Mouse (Mus musculus): ENCODE measurements around the gene Myo1g. TPM values are rescaled to one million over a fixed set of nuclear protein-coding genes. Genes with fewer than 3 reads are reported as not detected.
A peak's percentile ranks its signal among the peaks of the same experiment; 100 is the strongest.

Gene Myo1g
- polyA plus RNA-seq, 1 experiment from 2014 or later, result 0.64 TPM

DNA sequence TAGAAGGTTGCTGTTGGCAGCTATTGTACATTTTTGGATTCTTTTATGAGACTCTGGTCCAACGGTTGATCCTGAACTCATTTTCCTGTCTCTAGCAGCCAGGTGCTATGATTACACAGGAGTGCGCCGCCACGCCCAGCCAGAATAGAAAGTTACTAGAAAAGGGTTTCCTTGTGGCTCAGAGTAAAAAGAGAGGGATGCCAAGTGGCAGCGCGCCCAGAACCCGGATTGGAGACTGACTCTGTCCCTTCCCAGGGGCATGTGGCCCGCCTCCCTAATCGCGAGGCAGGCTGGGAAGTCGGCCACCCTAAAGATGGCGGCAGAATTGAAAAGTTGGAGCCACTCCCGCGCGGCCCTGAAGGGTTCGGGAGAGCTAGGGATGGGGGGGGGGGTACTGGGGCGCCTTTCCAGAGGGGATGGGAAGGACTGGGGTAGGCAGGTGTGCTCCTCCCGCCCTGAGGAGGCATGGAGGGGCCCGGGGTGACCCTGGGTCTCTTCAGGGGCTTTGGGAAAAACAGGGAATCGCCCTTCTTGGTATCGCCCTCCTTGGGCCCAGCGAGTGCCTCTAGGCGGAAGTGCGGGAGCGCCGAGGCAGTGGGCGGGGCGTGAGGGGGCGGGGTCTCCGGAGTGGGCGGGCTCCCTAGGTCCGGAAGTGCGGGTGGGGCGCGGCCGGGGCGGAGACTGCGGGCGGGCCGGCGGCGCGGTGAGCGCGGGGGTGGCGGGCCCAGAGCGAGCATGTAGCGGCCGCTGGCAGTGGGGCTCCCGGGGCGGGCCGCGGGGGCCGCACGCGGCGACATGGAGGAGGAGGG is 25.6 kb upstream of the Myo1g start, which contains the start of gene Ccm2:
Gene Ccm2 (plus strand): TSS at position 683 of the 809 bp plus-strand sequence.
- DNase-seq (ENCODE audit: low spot score) (peak; percentile 97), ATAC-seq (ENCODE audit: insufficient number of reproducible peaks, low FRiP score, low TSS enrichment, low read depth) (peak; percentile 95)
- Histone ChIP-seq H3K9me3 (ENCODE audit: control insufficient read depth, low read length) (no peaks in the 10 kb centered on the region), H3K27ac (replicated peaks; ENCODE audit: low read depth, low read length) (peak within 1 kb of the TSS; percentile 91), H3K36me3 (ENCODE audit: control insufficient read depth, insufficient read depth, low read length) (peaks cover 5% of the 10 kb centered on the region; the same call in 1 of the 2 replicates), H3K4me3 (ENCODE audit: low read depth, low read length) (peak within 1 kb of the TSS; percentile 82), H3K9ac (ENCODE audit: low read length) (peak within 1 kb of the TSS; percentile 90), H3K4me1 (ENCODE audit: control insufficient read depth, insufficient read depth, low read length) (0 out of 2 replicates have a peak, but pooled peaks cover 2% of the 10 kb centered on the region), H3K27me3 (ENCODE audit: control insufficient read depth, insufficient read depth, low read length) (no peaks in the 10 kb centered on the region), H3K4me2 (ENCODE audit: low read depth, severe bottlenecking) (peak within 1 kb of the TSS; percentile 63)
- WGBS, result 1% methylated on average over 43 of the region's 57 CpGs

DNA sequence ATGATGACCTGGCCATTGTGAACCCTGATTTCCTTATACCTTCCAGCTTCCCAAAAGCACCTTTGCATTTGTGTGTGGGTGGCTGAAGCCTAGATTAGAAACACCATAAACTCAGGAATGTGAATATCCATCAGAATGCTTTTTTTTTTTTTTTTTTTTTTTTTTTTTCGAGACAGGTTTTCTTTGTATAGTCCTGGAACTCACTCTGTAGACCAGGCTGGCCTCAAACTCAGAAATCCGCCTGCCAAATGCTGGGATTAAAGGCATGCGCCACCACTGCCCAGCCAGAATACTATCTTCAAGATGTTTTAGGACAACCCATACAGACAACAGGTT is 25.1 kb upstream of the Myo1g start:
- H3K4me1 ChIP-seq (ENCODE audit: control insufficient read depth, insufficient read depth, low read length), result 0 out of 2 replicates have a peak, but pooled peaks cover 2% of the 10 kb centered on the region
- DNase-seq (ENCODE audit: low spot score) (no peak), ATAC-seq (ENCODE audit: insufficient number of reproducible peaks, low FRiP score, low TSS enrichment, low read depth) (no peak; the same call in 1 of the 2 replicates)
- H3K36me3 ChIP-seq (ENCODE audit: control insufficient read depth, insufficient read depth, low read length), result peaks cover 2% of the 10 kb centered on the region; the same call in 1 of the 2 replicates
- H3K9ac ChIP-seq (ENCODE audit: low read length), result peak overlapping the region; percentile 90
- H3K9me3 ChIP-seq (ENCODE audit: control insufficient read depth, low read length), result no peaks in the 10 kb centered on the region
- peak overlapping the region; percentile 91 for H3K27ac ChIP-seq (replicated peaks; ENCODE audit: low read depth, low read length)
- H3K4me2 ChIP-seq (ENCODE audit: low read depth, severe bottlenecking), result peak overlapping the region; percentile 63
- no peaks in the 10 kb centered on the region for H3K27me3 ChIP-seq (ENCODE audit: control insufficient read depth, insufficient read depth, low read length)
- peak overlapping the region; percentile 82 for H3K4me3 ChIP-seq (ENCODE audit: low read depth, low read length)
- 41% methylated on average over 3 of the region's 3 CpGs for WGBS

GRCm38 (mm10) chr11:6545186-6545856 is 24.6 kb upstream of the Myo1g start:
- Histone ChIP-seq H3K4me1 (ENCODE audit: control insufficient read depth, insufficient read depth, low read length) (0 out of 2 replicates have a peak, but pooled peaks cover 2% of the 10 kb centered on the region), H3K9ac (ENCODE audit: low read length) (no peak overlapping the region; the same call in 1 of the 2 replicates), H3K4me3 (ENCODE audit: low read depth, low read length) (no peak overlapping the region), H3K9me3 (ENCODE audit: control insufficient read depth, low read length) (no peaks in the 10 kb centered on the region), H3K36me3 (ENCODE audit: control insufficient read depth, insufficient read depth, low read length) (no peaks in the 10 kb centered on the region; the same call in 1 of the 2 replicates), H3K4me2 (ENCODE audit: low read depth, severe bottlenecking) (no peak overlapping the region), H3K27ac (replicated peaks; ENCODE audit: low read depth, low read length) (no peak overlapping the region), H3K27me3 (ENCODE audit: control insufficient read depth, insufficient read depth, low read length) (no peaks in the 10 kb centered on the region)
- 96% methylated on average over 4 of the region's 4 CpGs for WGBS
- ATAC-seq (ENCODE audit: insufficient number of reproducible peaks, low FRiP score, low TSS enrichment, low read depth) (no peak), DNase-seq (ENCODE audit: low spot score) (no peak)

DNA sequence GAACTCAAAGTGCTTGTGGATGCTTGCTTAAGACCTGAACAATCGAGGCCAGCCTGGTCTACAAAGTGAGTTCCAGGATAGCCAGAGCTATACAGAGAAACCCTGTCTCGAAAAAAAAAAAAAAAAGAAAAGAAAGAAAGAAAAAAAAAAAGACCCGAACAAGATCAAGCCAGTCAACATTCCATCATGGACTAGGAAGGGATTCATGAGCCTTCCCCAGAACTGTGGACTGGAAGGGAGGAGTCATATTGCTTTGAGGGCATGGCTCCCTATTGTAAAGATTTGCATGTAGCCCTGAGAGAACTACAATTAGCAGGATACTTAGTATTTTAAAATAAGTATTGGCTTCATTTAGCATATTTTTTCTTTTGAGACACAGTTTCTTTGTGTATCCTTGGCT is 23.9 kb upstream of the Myo1g start:
- Histone ChIP-seq H3K4me2 (ENCODE audit: low read depth, severe bottlenecking) (no peak overlapping the region), H3K36me3 (ENCODE audit: control insufficient read depth, insufficient read depth, low read length) (no peaks in the 10 kb centered on the region; the same call in 1 of the 2 replicates), H3K27me3 (ENCODE audit: control insufficient read depth, insufficient read depth, low read length) (no peaks in the 10 kb centered on the region), H3K27ac (replicated peaks; ENCODE audit: low read depth, low read length) (no peak overlapping the region), H3K9me3 (ENCODE audit: control insufficient read depth, low read length) (no peaks in the 10 kb centered on the region), H3K4me1 (ENCODE audit: control insufficient read depth, insufficient read depth, low read length) (0 out of 2 replicates have a peak, but pooled peaks cover 2% of the 10 kb centered on the region), H3K9ac (ENCODE audit: low read length) (no peak overlapping the region), H3K4me3 (ENCODE audit: low read depth, low read length) (no peak overlapping the region)
- ATAC-seq (ENCODE audit: insufficient number of reproducible peaks, low FRiP score, low TSS enrichment, low read depth), result no peak
- 86% methylated on average over 3 of the region's 3 CpGs for WGBS
- no peak for DNase-seq (ENCODE audit: low spot score)

- no peak overlapping the region for H3K9ac ChIP-seq (ENCODE audit: low read length)
- H3K4me2 ChIP-seq (ENCODE audit: low read depth, severe bottlenecking), result no peak overlapping the region
- H3K4me3 ChIP-seq (ENCODE audit: low read depth, low read length), result no peak overlapping the region
- peaks cover 4% of the 10 kb centered on the region; the same call in 1 of the 2 replicates for H3K36me3 ChIP-seq (ENCODE audit: control insufficient read depth, insufficient read depth, low read length)
- H3K9me3 ChIP-seq (ENCODE audit: control insufficient read depth, low read length), result no peaks in the 10 kb centered on the region
- ATAC-seq (ENCODE audit: insufficient number of reproducible peaks, low FRiP score, low TSS enrichment, low read depth) (no peak), DNase-seq (ENCODE audit: low spot score) (no peak)
- H3K27me3 ChIP-seq (ENCODE audit: control insufficient read depth, insufficient read depth, low read length), result no peaks in the 10 kb centered on the region
- no peak overlapping the region for H3K27ac ChIP-seq (replicated peaks; ENCODE audit: low read depth, low read length)
- no peaks in the 10 kb centered on the region for H3K4me1 ChIP-seq (ENCODE audit: control insufficient read depth, insufficient read depth, low read length)
- 88% methylated on average over 3 of the region's 3 CpGs for WGBS
Observed at GRCm38 (mm10) chr11:6530746-6531145, 10.0 kb upstream of the Myo1g start.

- ATAC-seq (ENCODE audit: insufficient number of reproducible peaks, low FRiP score, low TSS enrichment, low read depth), result no peak
Observed at GRCm38 (mm10) chr11:6529961-6530360, 9.2 kb upstream of the Myo1g start.

DNA sequence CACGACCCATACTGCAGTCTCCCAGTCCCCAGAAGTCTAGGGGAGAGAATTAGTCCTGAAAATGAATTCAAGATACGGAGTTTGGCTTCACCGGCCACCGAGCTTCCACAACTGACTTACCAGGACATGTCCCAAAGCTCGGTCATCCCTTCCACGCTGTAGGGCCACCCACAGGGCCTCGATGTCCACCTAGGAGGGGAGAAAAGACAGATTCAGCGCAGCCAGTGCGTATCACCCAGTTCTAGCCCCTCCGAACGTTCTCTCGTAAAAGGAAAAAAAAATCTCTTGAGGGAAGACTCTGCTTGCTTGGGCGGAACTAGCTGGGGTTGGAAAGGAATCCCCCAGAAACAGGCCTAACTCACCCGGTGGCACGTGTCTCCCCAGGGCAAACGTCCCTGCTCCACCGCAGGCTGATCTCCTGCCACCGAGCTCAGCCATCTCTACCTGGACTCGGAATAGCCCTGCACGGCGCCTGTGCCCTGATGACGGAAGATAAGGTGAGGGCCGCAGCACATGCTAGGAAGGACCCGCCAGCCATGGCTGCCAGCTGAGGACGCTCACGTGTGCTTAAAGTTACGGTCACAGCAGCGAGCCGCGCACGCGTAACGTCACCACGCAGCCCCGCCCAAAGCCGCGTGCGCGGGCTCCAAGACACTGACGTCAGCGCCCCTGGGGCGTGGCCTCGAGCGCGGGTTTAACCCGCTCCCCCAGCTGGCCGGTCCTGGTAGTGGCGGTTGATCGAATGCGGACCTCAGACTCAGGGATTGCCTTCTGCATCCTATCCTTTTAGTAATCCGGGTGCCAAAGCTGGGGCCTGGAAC is 7.6 kb upstream of the Myo1g start:
- Histone ChIP-seq H3K4me1 (ENCODE audit: control insufficient read depth, insufficient read depth, low read length) (no peaks in the 10 kb centered on the region), H3K4me3 (ENCODE audit: low read depth, low read length) (peak overlapping the region; percentile 68), H3K9ac (ENCODE audit: low read length) (peak overlapping the region; percentile 77), H3K27me3 (ENCODE audit: control insufficient read depth, insufficient read depth, low read length) (no peaks in the 10 kb centered on the region), H3K4me2 (ENCODE audit: low read depth, severe bottlenecking) (peak overlapping the region; percentile 88), H3K9me3 (ENCODE audit: control insufficient read depth, low read length) (no peaks in the 10 kb centered on the region), H3K27ac (replicated peaks; ENCODE audit: low read depth, low read length) (peak overlapping the region; percentile 70), H3K36me3 (ENCODE audit: control insufficient read depth, insufficient read depth, low read length) (peaks cover 16% of the 10 kb centered on the region; the same call in 1 of the 2 replicates)
- ATAC-seq (ENCODE audit: insufficient number of reproducible peaks, low FRiP score, low TSS enrichment, low read depth), result peak; percentile 93
- peak; percentile 100 for DNase-seq (ENCODE audit: low spot score)
- WGBS, result under 1% methylated on average over 51 of the region's 51 CpGs

More at GRCm38 (mm10) chr11:6529961-6530360, 9.2 kb upstream of the Myo1g start:
- WGBS, result 91% methylated on average over 8 of the region's 8 CpGs
- Histone ChIP-seq H3K4me3 (ENCODE audit: low read depth, low read length) (no peak overlapping the region), H3K27ac (replicated peaks; ENCODE audit: low read depth, low read length) (no peak overlapping the region), H3K4me2 (ENCODE audit: low read depth, severe bottlenecking) (no peak overlapping the region), H3K27me3 (ENCODE audit: control insufficient read depth, insufficient read depth, low read length) (no peaks in the 10 kb centered on the region), H3K9ac (ENCODE audit: low read length) (no peak overlapping the region), H3K4me1 (ENCODE audit: control insufficient read depth, insufficient read depth, low read length) (no peaks in the 10 kb centered on the region), H3K9me3 (ENCODE audit: control insufficient read depth, low read length) (no peaks in the 10 kb centered on the region), H3K36me3 (ENCODE audit: control insufficient read depth, insufficient read depth, low read length) (peaks cover 10% of the 10 kb centered on the region; the same call in 1 of the 2 replicates)
- DNase-seq (ENCODE audit: low spot score), result no peak
